Mouse (Mus musculus) testis, adult 2 months (tissue): ENCODE data around the gene Naaa.

Experiments used
- CTCF ChIP-seq: fragments of 200-500 bp; IDR thresholded peaks from 2 replicates; pipeline ENCODE4 v1.5.1; 2012; ENCODE audit warnings: low read depth, mild to moderate bottlenecking, inconsistent platforms, low read length, moderate library complexity; ENCODE audit not compliant: control insufficient read depth, insufficient read depth, insufficient replicate concordance
- POLR2A ChIP-seq: fragments of 200-500 bp; IDR thresholded peaks from 2 replicates; pipeline ENCODE4 v1.6.1; 2012; ENCODE audit warnings: low read depth, mild to moderate bottlenecking, inconsistent platforms, low read length, moderate library complexity; ENCODE audit not compliant: control insufficient read depth

- peak; percentile 2; the same call in 1 of the 2 replicates for TF ChIP-seq CTCF
- no peak for TF ChIP-seq POLR2A
These were observed at the start of gene Naaa for GRCm38 (mm10) chr5:92277437-92278394.
